Mouse (Mus musculus) small intestine, adult 2 months (tissue): Measurements from ENCODE around the gene Ppp1r16b. TPM values are rescaled to one million over a fixed set of nuclear protein-coding genes. Genes with fewer than 3 reads are reported as not detected.

Experiments used
- H3K27ac ChIP-seq: fragments of 200-500 bp; 2 replicates; pipeline ENCODE4 v1.5.1; 2012; ENCODE audit warnings: low read depth, low read length, control low read depth, inconsistent platforms; ENCODE audit not compliant: insufficient read depth
- H3K27me3 ChIP-seq: fragments of 200-500 bp; 2 replicates; pipeline ENCODE4 v1.6.1; 2012; ENCODE audit warnings: mild to moderate bottlenecking, moderate library complexity, low read length, inconsistent platforms; ENCODE audit not compliant: control insufficient read depth, insufficient read depth
- H3K36me3 ChIP-seq: fragments of 200-500 bp; 2 replicates; pipeline ENCODE4 v1.6.1; 2012; ENCODE audit warnings: mild to moderate bottlenecking, low read length, control low read depth, inconsistent platforms; ENCODE audit not compliant: control insufficient read depth, insufficient read depth
- H3K4me1 ChIP-seq: fragments of 200-500 bp; 2 replicates; pipeline ENCODE4 v1.6.1; 2012; ENCODE audit warnings: low read length, inconsistent platforms, mixed read lengths; ENCODE audit not compliant: control insufficient read depth, insufficient read depth, insufficient read length
- H3K4me3 ChIP-seq: fragments of 200-500 bp; 2 replicates; pipeline ENCODE4 v1.5.1; 2012; ENCODE audit warnings: low read depth, mild to moderate bottlenecking, control low read depth, inconsistent platforms, low read length, moderate library complexity
- CTCF ChIP-seq: fragments of 200-500 bp; IDR thresholded peaks from 2 replicates; pipeline ENCODE4 v1.5.1; 2012; ENCODE audit warnings: low read depth, mild to moderate bottlenecking, control low read depth, inconsistent platforms, low read length, moderate library complexity, mixed read lengths; ENCODE audit not compliant: insufficient replicate concordance, insufficient read length; ENCODE audit errors: extremely low read depth
- POLR2A ChIP-seq: fragments of 200-500 bp; IDR thresholded peaks from 2 replicates; pipeline ENCODE4 v1.6.1; 2012; ENCODE audit warnings: low read depth, mild to moderate bottlenecking, control low read depth, inconsistent platforms, low read length, moderate library complexity
- WGBS: fragments of 180-500 bp; shearing (Covaris S2); methylation state at CpG from one replicate; pipeline ENCODE4 v1.1.7; 2018; 5-methylcytosine and 5-hydroxymethylcytosine counted together
- polyA plus RNA-seq: library from polyadenylated mRNA; depleted of rRNA; stranded (reverse); fragments of >200 nt; gene quantifications from 2 replicates; pipeline ENCODE4 v1.2.3, GENCODE M21; 2012

Ppp1r16b gene
- polyA plus RNA-seq, 1 experiment, result 3.9 TPM

DNA sequence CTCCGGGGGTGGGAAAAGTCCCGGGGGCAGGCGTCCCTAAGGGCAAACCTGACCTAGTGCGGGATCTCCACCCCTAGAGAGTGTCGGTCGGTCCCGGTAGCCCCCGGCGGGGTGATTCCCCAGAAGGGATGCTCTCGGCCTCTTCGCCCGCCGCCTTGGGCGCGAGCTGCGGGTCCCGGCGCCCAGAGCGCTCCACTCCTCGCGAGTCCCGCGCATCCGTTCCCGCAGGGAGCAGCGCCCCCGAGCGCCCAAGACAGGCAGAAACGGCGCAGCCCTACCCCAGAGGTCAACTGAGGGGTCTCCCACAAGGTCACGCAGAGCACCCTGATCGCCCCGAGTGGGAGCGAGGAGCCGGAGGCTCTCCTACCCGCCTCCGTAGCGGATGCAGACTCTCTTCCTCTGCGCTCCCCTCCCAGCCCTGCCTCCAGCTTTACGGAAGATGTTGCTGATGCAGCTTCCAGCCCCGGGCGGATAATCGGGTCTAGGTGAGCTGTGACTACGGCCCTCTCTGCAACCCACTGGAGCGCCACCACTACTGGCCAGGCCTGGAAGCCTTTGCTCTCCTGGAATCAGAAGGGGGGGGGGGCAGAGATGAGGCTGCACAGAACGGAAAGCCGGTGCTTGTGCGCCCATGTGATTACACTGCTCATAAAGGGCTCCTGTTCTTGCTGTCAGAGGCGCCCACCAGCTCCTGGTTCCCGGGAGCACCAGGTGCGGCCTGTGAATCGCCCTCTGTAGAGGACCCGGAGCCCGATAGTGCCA lies 2.7 kb downstream of the Ppp1r16b start:
- Histone ChIP-seq H3K4me3 (peak overlapping the region; percentile 77), H3K27ac (peak overlapping the region; percentile 61), H3K36me3 (no peaks in the 10 kb centered on the region), H3K4me1 (peaks cover 29% of the 10 kb centered on the region), H3K27me3 (0 out of 2 replicates have a peak, but pooled peaks cover 3% of the 10 kb centered on the region)
- 3% methylated on average over 54 of the region's 54 CpGs for WGBS
- no peak for TF ChIP-seq CTCF
- TF ChIP-seq POLR2A, result no peak

DNA sequence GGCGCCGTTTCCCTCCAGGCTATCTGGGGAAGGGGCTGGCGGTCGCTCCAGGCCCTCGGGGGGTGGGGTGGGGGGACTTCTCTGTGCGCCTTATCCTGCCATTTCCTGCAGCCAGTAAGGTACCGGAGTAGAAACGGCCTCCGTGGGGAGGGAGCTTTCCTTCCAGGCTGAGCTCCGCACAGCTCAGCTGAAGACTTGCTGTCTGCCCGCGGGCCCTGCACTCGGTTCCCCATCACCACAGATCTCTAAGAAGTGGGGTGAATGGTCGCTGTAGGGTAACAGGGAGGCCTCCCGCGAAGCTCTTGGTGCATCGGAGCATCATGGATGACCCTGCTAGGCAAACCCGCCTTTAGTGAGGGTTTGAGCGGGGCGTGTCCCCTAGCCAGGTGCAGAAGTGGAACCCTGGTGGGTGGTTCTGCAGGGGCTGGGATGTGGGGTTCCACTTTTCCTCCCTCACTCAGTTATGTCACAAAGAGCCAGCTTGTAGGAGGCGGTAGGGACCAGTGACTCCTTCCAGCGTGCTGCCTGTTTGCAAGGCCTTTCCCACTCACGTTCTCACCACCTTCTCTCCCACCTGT lies 3.3 kb downstream of the Ppp1r16b start:
- TF ChIP-seq CTCF, result no peak
- TF ChIP-seq POLR2A, result no peak
- H3K36me3 ChIP-seq, result no peaks in the 10 kb centered on the region
- WGBS, result 28% methylated on average over 23 of the region's 23 CpGs
- H3K4me1 ChIP-seq, result peaks cover 33% of the 10 kb centered on the region
- peak overlapping the region; percentile 77 for H3K4me3 ChIP-seq
- H3K27me3 ChIP-seq, result 0 out of 2 replicates have a peak, but pooled peaks cover 3% of the 10 kb centered on the region
- peak overlapping the region; percentile 72 for H3K27ac ChIP-seq

DNA sequence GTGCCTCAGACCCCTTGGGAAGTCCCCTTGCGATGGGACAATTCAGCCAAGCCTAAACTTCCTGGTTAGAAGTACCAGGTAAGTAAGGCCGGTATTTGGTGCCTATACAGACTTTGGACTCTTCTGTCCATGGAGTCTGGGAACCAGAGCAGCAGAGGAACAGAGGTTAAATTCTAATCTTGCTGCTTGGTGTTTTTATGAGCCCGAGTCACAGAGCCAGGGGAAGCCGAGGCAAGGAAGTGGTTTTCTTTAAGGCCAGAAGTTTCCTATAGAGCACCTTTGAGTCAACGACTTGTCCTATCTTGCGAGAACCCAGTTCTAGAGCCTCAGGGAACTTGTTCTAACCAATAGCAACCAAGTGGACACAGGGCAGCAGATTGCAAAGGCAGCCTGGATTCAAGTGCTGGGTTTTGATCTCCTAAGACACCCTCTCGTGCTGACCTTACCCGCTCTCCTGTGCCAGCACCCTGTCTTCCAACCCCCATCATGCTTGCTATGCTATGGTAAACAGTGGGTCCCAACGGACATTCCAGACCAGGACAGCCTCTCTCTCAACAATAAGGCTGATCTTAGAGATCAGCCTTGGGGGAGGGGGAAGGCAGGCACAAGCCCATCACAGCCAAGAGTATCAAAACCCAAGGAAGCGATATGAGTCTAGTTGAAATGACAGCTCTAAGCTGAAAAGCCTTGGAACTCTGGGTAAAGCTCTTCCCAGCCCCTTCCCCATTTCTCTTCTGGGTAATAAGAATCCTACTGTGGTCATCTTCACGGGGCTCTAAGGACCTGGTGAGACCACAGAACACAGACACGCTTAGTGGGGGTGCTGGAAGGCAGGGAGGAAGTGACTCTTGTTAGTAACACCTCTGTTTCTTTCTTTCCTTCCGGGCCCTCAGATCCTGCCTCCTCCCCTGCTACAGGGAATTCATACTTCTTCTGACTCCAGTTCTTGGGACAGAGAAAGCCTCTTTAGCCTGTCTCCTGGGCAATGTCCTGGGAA lies 4.3 kb downstream of the Ppp1r16b start:
- Histone ChIP-seq H3K27me3 (0 out of 2 replicates have a peak, but pooled peaks cover 3% of the 10 kb centered on the region), H3K4me3 (peak overlapping the region; percentile 77), H3K4me1 (peaks cover 34% of the 10 kb centered on the region), H3K27ac (peak overlapping the region; percentile 72), H3K36me3 (no peaks in the 10 kb centered on the region)
- TF ChIP-seq CTCF (no peak), POLR2A (no peak)
- 39% methylated on average over 13 of the region's 13 CpGs for WGBS

DNA sequence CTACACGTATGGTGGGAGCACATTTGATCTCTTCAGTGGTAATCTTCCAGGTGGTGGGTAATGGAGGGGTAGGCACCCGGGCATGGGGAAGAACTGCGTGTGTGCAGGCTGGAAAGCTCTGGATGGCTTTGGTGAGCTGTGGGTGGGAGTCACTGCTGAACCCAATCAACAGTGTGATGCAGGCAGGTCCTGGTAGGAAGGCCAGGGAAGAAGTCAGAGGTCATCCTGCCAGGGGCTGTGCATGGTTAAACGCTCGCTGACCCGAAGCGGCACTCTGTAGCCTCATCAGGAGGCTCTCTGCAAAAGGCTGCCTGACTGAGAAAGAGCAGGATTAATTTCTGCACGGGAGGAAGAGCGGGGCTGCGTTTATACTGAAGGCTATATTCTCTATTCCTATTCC lies 5.4 kb downstream of the Ppp1r16b start:
- Histone ChIP-seq H3K27me3 (0 out of 2 replicates have a peak, but pooled peaks cover 3% of the 10 kb centered on the region), H3K4me1 (peaks cover 39% of the 10 kb centered on the region), H3K4me3 (no peak overlapping the region), H3K36me3 (no peaks in the 10 kb centered on the region), H3K27ac (no peak overlapping the region)
- TF ChIP-seq POLR2A (no peak), CTCF (no peak)
- WGBS, result 85% methylated on average over 10 of the region's 10 CpGs

DNA sequence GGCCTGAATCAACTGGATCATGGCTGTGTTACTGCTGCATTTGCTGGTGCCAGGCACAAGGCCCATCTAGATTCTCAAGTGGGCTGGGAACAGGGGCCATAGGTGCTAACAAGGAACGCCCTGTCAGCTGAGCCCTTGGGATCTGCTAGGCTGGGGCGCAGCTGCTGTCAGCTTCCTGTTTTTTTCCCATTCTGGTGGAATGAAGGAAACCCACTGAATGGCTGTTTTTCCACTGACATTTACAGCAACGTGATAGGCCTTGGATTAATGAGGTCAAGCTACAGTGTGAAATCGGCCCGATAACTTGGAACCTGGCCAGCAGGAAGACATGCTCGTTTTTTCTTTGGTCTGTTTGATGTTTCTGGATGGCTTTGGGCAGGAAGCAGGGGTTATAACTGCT lies 7.6 kb downstream of the Ppp1r16b start:
- Histone ChIP-seq H3K36me3 (no peaks in the 10 kb centered on the region), H3K27me3 (no peaks in the 10 kb centered on the region), H3K4me1 (peaks cover 35% of the 10 kb centered on the region), H3K4me3 (no peak overlapping the region), H3K27ac (0 out of 2 replicates have a peak overlapping the region, but pooled peaks have one; percentile 3)
- WGBS, result 8% methylated on average over 6 of the region's 6 CpGs
- TF ChIP-seq POLR2A (no peak), CTCF (no peak)

DNA sequence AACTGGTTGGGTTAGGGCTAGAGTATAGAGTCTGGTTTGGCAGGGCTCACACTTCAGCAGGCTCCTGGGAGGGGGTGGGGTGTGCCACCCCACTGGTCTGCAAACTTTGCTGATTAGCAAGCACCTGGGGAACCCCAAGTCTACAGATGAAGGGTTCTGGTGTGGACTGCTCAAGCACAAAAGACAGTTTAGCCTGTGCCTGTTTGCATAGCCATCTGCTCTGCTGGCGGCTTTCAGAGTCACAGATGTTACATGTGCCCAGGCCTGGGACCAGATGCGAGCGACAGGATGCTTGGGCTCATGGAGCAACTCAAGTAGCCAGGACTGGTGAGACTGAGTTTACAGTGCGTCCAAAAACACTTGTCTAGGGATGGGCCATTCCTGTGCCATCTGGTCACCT lies 8.3 kb downstream of the Ppp1r16b start:
- WGBS, result 68% methylated on average over 4 of the region's 4 CpGs
- H3K4me3 ChIP-seq, result no peak overlapping the region
- H3K36me3 ChIP-seq, result no peaks in the 10 kb centered on the region
- H3K4me1 ChIP-seq, result peaks cover 31% of the 10 kb centered on the region
- TF ChIP-seq POLR2A (no peak), CTCF (no peak)
- peak overlapping the region; percentile 3; the same call in 1 of the 2 replicates for H3K27ac ChIP-seq
- no peaks in the 10 kb centered on the region for H3K27me3 ChIP-seq
